Mouse (Mus musculus) CH12.LX (cell line): Measurements from ENCODE around the gene Rps3.

ENCODE experiments used
- CTCF ChIP-seq, 2 experiments: IDR thresholded peaks in 1 of 2; conservative IDR thresholded peaks in 1 of 2; 2 replicates each; pipeline ENCODE4 v1.5.1; 2011 to 2012; ENCODE audit warnings: low read depth in 2 of 2, low read length in 2 of 2, improper control_type of control experiment in 1 of 2, inconsistent platforms in 1 of 2, mild to moderate bottlenecking in 1 of 2, moderate library complexity in 1 of 2
- ELF1 ChIP-seq: IDR thresholded peaks from 2 replicates; pipeline ENCODE4 v1.6.1; 2014; ENCODE audit warnings: low read depth, mild to moderate bottlenecking, inconsistent platforms, low read length, improper control_type of control experiment
- HCFC1 ChIP-seq: IDR thresholded peaks from 2 replicates; pipeline ENCODE4 v1.6.1; 2012; ENCODE audit warnings: low read depth, mild to moderate bottlenecking, inconsistent platforms, low read length, improper control_type of control experiment
- MAFK ChIP-seq: IDR thresholded peaks from 2 replicates; pipeline ENCODE4 v1.6.1; 2011; ENCODE audit warnings: low read length, improper control_type of control experiment; ENCODE audit not compliant: insufficient replicate concordance
- MXI1 ChIP-seq: IDR thresholded peaks from 2 replicates; pipeline ENCODE4 v1.6.1; 2011; ENCODE audit warnings: mild to moderate bottlenecking, low read depth, low read length, improper control_type of control experiment
- NELFE ChIP-seq: IDR thresholded peaks from 2 replicates; pipeline ENCODE4 v1.6.1; 2011; ENCODE audit warnings: low read depth, low read length, improper control_type of control experiment
- NRF1 ChIP-seq: IDR thresholded peaks from 2 replicates; pipeline ENCODE4 v1.6.1; 2014; ENCODE audit warnings: low read depth, mild to moderate bottlenecking, inconsistent platforms, low read length, improper control_type of control experiment, moderate library complexity
- POLR2A ChIP-seq: IDR thresholded peaks from 2 replicates; pipeline ENCODE4 v1.6.1; 2011; ENCODE audit warnings: low read depth, mild to moderate bottlenecking, improper control_type of control experiment, low read length
- POLR2AphosphoS2 ChIP-seq: IDR thresholded peaks from 2 replicates; pipeline ENCODE4 v1.6.1; 2011; ENCODE audit warnings: low read depth, low read length, improper control_type of control experiment
- SMC3 ChIP-seq: IDR thresholded peaks from 2 replicates; pipeline ENCODE4 v1.6.1; 2011; ENCODE audit warnings: low read depth, low read length, improper control_type of control experiment
- TCF12 ChIP-seq: IDR thresholded peaks from 2 replicates; pipeline ENCODE4 v1.6.1; 2014; ENCODE audit warnings: low read depth, mild to moderate bottlenecking, inconsistent platforms, low read length, improper control_type of control experiment
- USF1 ChIP-seq: IDR thresholded peaks from 2 replicates; pipeline ENCODE4 v1.6.1; 2014; ENCODE audit warnings: low read depth, mild to moderate bottlenecking, inconsistent platforms, low read length, improper control_type of control experiment

DNA sequence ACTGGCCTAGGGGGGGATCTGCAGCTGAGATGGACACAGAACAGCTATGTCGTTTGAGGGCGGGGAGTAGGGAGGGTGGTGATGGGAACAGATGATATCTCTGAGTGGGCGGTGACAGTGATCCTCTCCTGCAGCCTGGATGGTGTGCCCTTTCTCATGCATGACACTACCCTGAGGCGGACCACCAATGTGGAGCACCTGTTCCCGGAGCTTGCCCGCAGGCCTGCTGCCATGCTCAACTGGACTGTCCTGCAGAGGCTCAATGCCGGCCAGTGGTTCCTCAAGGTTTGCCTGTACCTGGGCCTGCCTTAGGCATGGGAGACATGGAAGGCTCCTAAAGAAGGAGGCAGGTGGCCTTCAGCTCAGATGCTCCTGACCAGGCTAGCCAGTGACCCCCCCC is 30.7 kb downstream of the Rps3 start:
- TF ChIP-seq POLR2A (no peak), HCFC1 (no peak), MXI1 (no peak), CTCF (conservative IDR thresholded peaks at IDR 0.05 in 1 of 2, IDR thresholded peaks at IDR 0.05 in 1 of 2; ENCODE audit: low read depth in 2 of 2, low read length in 2 of 2) (no peak), NRF1 (no peak), SMC3 (no peak), POLR2AphosphoS2 (no peak), USF1 (no peak), NELFE (no peak), TCF12 (no peak), ELF1 (no peak), MAFK (no peak)
